Mouse (Mus musculus): ENCODE data around the gene Fbxo17.

- no peak for TF ChIP-seq CTCF (IDR thresholded peaks at IDR 0.05; ENCODE audit: low read depth)
- no peak for TF ChIP-seq EP300 (optimal IDR thresholded peaks at IDR 0.05)
These were observed 55.3 kb downstream of the Fbxo17 start for GRCm38 (mm10) chr7:28771867-28772266.

Measured in stomach, postnatal 0 days (tissue).